Mouse (Mus musculus) retina, adult 2 months (tissue): Measurements from ENCODE around the gene Grhl3.

Source experiments
- DNase-seq: peaks from one replicate; pipeline ENCODE4 v3.0.0-alpha.2; 2012; ENCODE audit warnings: low read depth, low spot score

Gene Grhl3

GRCm38 (mm10) chr4:135531771-135532613 is 41.4 kb downstream of the Grhl3 start:
- DNase-seq = no peak

- DNase-seq = no peak
These were observed 42.2 kb downstream of the Grhl3 start for GRCm38 (mm10) chr4:135531236-135531635.

GRCm38 (mm10) chr4:135530270-135530669 is 43.2 kb downstream of the Grhl3 start:
- no peak for DNase-seq

- no peak for DNase-seq
These were observed 47.3 kb downstream of the Grhl3 start for GRCm38 (mm10) chr4:135526039-135526710.

GRCm38 (mm10) chr4:135525057-135525456 is 48.4 kb downstream of the Grhl3 start:
- no peak for DNase-seq

GRCm38 (mm10) chr4:135523939-135524338 is 49.5 kb downstream of the Grhl3 start:
- no peak for DNase-seq

GRCm38 (mm10) chr4:135520421-135520820 is 53.0 kb downstream of the Grhl3 start:
- no peak for DNase-seq

- no peak for DNase-seq
These were observed 55.3 kb downstream of the Grhl3 start for GRCm38 (mm10) chr4:135518135-135518534.

- DNase-seq = no peak
These were observed 56.8 kb downstream of the Grhl3 start for GRCm38 (mm10) chr4:135516351-135517316.

GRCm38 (mm10) chr4:135514925-135515324 is 58.5 kb downstream of the Grhl3 start:
- DNase-seq = no peak

- DNase-seq = no peak
These were observed 59.6 kb downstream of the Grhl3 start for GRCm38 (mm10) chr4:135513865-135514264.

- DNase-seq = no peak
These were observed 63.9 kb downstream of the Grhl3 start for GRCm38 (mm10) chr4:135509515-135509914.

GRCm38 (mm10) chr4:135508419-135509039 is 64.9 kb downstream of the Grhl3 start:
- DNase-seq = peak; percentile 62

GRCm38 (mm10) chr4:135507547-135508350 is 65.7 kb downstream of the Grhl3 start:
- no peak for DNase-seq

- DNase-seq = no peak
These were observed 67.6 kb downstream of the Grhl3 start for GRCm38 (mm10) chr4:135505794-135506193.

GRCm38 (mm10) chr4:135501587-135501986 is 71.8 kb downstream of the Grhl3 start:
- no peak for DNase-seq

GRCm38 (mm10) chr4:135499831-135500230 is 73.6 kb downstream of the Grhl3 start:
- DNase-seq = no peak

- no peak for DNase-seq
These were observed 75.3 kb downstream of the Grhl3 start for GRCm38 (mm10) chr4:135498136-135498535.

- DNase-seq = no peak
These were observed 77.6 kb downstream of the Grhl3 start for GRCm38 (mm10) chr4:135495810-135496209.

GRCm38 (mm10) chr4:135495397-135495791 is 78.0 kb downstream of the Grhl3 start:
- DNase-seq = no peak
